Mouse (Mus musculus): ENCODE measurements at regions not wholly inside any gene's neighbourhood (a gene's known extent, or its start where the extent isn't known, plus 50 kb on each side); places are given as distances from the start of the nearest gene placed in this dataset.

DNA sequence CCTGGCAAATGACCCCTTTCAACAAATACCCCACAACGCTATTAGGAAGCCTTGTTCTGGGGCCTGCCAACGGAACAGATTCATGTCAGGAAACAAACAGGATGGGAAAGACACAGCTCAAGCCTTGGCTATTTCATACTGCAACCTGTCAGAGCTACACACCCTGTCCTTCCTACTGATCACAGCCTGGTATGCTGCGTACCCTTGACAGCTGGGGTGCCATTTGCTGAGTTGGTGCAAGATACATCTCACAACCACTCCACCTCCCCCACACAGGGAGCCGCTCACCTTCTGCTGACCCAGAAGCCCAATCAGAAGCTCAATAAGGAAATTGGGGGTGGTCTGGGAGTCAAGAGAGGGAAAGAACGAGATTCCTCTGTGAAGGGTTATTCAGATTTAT is 350.7 kb upstream of the Gm10131 start:
- TF ChIP-seq HCFC1 (IDR thresholded peaks at IDR 0.05; ENCODE audit: borderline replicate concordance, insufficient read depth, low read length) (no peak), CHD2 (IDR thresholded peaks at IDR 0.05; ENCODE audit: low read depth, low read length) (no peak), ZC3H11A (IDR thresholded peaks at IDR 0.05; ENCODE audit: borderline replicate concordance, low read depth, low read length) (no peak), ZNF384 (IDR thresholded peaks at IDR 0.05; ENCODE audit: low read depth, low read length) (no peak), MAFK (IDR thresholded peaks at IDR 0.05; ENCODE audit: insufficient read depth, low read depth, low read length) (no peak)

Data from ES-E14 (cell line).